Mouse (Mus musculus): ENCODE results near the gene Rplp0.
A peak's percentile ranks its signal among the peaks of the same experiment; 100 is the strongest.
"Not testable (repeated sequence)": the region's sequence is repeated elsewhere in the genome, so short reads cannot be mapped to it uniquely, and the experiment has no call there.

The Rplp0 gene

DNA sequence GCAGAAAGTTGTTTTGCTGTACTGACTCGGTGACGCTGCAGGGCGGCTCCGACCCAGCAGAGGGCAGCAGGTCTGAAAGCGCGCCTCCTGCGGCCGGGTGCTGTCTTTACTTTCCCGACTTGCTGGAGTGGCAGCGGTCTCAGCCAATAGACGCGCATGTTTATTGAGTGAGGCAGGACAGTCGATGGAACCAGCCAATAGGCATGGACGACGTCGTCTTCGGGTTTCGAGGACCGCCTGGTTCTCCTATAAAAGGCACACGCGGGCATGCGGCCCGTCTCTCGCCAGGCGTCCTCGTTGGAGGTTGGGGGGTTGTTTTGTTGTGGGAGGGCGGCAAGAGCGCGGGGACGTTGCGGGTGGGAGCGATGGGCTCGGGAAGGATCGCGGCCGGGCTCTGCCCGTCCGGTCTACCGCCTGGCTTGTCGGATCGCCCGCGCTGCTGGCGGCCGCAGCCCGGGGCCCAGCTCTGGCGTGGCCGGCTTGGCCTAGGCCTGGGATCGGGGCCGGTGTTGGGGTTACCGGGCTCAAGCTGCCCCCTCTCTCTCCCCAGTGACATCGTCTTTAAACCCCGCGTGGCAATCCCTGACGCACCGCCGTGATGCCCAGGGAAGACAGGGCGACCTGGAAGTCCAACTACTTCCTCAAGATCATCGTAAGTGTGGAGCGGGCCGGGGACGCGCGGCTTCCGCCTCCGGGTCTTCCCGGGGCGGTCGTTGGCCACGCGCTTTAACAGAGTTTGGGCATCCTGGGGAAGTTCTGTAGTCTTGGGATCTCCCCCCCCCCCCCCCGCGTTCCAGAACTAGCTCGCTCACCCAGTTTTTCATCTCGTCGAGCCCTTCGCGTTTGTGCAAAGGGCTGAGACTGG lies at the start of gene Rplp0:
Gene Rplp0 (plus strand): TSS at position 231 of the 865 bp plus-strand sequence.
- peak; percentile 100 for DNase-seq

DNA sequence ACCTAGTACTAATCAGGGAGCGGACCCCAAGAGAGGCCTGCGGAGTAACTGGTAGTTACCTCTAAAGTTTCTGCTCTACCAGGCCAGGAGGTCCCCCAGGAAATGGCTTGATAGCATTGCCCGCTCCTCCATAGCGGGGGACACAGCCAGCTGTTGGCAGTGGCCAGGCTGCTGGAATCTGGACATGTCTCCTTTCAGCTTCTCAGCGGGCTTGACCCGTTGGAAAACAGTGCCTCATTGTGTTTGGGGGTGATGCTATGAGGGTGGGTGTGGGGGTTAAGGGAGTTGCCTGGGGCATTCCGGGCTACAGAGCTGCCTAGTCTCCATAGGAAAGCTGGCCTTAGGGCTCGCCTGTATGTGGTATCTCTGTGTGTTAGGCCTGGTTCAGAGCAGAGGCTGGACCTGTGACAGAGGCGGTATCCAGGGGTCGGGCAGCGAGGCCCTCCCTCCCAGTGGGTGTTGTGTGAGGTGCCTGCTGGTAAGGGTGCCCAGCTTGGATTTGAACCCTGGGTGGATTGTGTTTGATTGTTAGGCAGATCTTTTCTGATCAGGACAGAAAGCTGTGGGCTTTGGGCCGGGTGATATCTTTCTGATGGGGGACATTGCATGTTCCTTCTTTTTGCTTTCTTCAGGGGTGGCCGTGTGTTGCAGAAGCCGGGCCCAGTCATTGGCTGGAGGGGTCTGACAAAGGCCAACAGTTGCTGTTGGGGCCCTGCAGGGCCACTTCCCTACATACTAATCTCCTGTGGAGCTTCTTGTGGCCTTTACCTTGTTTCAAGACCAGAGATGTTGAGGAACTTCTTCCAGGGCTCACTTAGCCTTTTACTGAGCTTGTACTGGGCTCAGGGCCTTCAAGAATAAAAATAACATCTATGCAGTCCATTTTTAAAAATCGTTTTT lies 49.2 kb upstream of the Rplp0 start:
- DNase-seq = no peak

DNA sequence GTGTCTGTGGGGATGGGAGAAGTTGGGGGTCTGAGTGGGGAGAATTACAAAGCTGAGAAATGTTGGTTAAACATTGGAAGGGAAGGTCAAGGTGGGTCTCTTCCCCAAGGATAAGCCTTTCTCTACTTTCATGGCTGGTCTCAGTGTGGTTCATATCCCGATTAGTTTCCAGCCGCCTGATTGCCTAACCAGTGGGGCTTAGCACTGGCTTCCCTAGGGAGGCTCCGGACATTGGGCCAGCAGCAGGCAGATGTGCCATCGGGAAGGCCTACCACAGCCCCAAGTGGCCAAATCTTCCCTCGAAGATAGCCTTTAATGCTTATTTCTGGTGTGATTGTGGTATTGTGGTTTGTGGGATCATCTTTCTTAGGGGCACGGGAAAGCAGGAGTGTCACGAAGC lies 46.9 kb upstream of the Rplp0 start:
- DNase-seq = no peak

DNA sequence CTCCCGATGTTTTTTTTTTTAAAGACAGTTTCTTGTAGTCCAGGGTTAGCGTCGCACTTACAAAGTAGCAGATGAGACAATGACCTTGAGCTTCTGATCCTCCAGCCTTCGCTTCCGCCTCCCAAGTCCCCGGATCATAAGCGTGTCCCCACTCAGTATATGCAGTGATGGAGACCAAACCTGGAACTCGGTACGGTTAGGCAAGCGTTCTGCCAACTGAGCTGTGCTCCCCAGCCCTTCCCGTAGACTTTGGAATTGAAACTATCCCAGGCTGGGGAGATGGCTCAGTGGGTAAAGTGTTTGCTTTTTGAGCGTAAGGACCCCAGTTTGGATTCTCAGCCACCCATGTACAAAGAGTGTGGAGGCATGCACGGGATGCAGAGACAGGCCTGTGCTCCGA lies 46.0 kb upstream of the Rplp0 start:
- DNase-seq = no peak

DNA sequence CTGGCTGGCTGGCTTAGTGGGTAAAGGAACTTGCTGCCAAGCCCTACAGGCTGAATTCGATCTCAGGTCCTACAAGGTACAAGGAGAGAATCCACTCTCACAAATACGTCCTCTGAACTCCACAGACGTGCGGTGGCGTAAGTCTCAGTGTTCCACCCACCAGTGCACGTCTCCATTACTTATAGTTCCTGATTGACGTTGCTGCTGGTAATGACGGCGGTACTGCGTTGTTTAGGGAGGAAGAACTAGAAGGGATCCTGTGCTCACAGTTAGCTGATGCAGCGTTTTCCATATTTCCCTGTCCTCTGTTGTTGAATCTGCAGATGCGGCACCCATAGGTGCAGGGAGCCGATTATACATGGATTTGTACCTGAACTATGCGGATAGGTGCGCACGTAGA lies 45.5 kb upstream of the Rplp0 start:
- DNase-seq = no peak

DNA sequence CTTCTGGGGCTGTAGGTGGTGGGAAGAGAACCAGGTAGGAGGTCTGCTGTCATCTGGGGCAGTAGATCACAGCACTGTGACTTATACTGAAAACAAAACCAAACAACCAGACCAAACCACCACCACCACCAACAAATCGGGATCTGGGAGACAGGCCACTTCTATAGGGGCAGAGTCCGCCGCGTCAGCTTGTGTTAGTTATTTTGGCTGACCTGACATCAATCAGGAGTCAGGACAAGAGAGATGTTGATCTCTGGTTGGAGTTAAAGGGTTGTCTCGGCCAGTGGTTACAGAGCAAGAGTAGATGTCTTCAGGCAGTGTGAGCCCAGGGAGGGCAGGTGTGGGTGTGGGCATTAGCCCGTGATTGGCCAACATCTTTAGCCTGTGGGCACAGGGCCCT lies 44.9 kb upstream of the Rplp0 start:
- no peak for DNase-seq

DNA sequence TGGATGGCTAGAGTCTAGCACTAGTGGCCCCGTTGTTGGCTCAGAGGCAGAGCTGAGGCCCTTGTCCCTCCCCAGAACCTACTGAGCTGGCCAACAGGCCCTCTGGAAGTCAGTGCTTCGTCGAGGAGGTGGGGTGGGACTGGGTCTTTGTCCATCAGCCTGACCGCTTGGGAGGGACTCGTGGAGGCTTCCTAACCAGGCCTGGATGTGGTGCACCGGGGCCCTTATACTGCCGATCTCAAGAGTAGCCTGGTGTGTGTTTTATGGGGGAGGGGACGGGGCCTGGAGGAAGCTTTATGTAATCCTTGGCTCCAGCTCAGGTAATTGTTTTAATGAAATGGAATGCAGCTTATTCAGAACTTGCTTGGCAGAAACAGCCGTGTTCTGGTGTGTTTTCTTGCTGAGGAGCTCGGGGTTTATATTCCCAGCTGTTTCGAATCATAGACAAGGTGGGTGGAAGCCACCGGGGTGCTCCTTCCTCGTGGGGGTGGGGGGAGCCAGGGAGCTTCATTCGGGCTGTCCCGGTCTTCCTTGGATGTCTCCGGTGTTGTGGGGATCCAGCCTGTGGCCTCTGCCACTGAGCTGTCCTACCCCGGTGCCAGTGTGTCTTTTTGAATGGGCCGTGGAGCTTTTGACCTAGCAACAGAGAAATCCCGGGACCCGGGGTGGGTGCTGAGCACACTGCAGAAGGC lies 44.2 kb upstream of the Rplp0 start:
- peak; percentile 78 for DNase-seq

DNA sequence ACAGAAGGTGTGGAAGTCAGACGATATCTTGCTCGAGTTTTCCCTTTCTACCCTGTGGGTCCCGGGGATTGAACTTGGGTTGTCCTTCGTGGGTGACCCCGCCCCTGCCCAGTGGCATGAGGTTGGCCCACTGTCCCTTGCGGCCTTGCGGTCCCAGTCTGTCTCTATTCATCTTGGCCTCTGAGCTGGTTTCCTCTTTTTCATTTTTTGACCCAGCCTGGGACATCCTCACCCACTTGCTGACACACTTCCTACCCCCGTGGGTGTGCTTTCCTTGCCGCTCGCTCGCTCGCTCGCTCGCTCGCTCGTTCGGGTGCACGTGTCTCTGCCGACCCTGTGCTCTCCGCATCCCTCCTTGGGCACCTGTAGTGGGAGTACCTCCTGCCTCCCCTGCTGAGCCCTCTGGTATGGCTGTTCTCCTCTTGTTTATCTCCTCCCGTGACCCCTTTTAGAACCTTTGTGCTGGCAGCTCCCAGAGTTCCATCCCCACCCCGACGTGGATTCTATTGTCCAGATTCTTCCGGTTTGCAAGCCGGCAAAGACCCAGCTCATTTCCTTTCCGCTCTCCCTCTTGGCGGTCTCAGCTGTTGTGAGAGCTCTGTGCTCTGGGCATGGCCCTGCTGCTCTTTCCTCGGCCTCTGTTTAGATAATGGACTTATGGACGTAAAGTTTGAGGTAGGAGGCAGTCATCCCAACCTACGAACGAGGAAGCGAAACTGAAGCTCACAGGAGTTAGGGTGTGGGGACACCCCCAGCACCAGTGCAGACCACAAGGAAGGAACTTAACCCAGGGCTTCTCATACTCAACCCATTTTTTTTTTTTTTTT lies 43.0 kb upstream of the Rplp0 start:
- DNase-seq = no peak

DNA sequence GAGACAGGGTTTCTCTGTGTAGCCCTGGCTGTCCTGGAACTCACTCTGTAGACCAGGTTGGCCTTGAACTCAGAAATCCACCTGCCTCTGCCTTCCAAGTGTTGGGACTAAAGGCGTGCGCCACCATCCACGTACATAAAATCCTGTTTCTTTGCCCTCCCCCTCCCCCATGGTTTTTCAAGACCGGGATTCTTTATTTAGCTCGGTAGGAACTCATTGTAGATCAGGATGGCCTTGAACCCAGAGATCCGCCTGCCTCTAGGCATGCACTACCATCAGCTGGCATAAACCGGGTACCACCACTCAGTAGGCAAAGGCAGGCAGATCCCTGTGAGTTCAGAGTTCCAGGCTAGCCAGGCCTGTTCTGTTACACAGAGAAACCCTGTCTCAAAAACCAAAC lies 42.4 kb upstream of the Rplp0 start:
- DNase-seq = no peak

DNA sequence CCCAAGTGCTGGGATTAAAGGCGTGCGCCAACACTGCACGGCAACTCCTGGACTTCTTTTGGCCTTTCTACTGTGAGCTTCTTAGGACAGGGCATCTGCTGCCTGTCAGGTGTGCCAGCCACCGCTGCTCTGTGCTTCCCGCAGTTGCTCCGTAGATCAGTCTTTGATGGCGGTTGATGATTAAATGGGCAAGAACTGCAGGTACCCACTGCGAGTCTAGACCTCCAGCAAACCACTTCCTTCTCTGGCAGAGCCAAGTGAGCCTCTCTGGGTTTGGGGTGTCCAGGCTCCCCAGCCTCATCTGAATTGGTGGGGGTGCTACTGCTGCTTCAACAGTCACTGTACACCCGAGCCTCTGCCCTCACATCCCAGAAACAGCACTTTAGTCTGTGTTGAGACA lies 41.8 kb upstream of the Rplp0 start:
- DNase-seq = no peak

DNA sequence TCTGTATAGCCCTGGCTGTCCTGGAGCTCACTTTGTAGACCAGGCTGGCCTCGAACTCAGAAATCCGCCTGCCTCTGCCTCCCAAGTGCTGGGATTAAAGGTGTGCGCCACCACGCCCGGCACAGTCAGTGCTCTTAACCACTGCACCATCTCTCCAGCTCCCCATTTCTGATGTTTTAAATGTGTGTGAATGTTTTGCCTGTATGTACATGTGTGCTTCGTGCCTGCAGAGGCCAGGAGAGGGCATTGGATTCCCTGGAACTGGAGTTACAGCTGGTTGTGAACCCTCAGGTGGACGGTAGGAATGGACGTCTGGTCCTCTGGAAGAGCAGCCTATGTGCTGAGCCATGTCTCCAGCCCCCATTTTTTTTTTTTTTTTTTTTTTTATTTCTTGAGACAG lies 41.1 kb upstream of the Rplp0 start:
- DNase-seq = not testable (repeated sequence)

DNA sequence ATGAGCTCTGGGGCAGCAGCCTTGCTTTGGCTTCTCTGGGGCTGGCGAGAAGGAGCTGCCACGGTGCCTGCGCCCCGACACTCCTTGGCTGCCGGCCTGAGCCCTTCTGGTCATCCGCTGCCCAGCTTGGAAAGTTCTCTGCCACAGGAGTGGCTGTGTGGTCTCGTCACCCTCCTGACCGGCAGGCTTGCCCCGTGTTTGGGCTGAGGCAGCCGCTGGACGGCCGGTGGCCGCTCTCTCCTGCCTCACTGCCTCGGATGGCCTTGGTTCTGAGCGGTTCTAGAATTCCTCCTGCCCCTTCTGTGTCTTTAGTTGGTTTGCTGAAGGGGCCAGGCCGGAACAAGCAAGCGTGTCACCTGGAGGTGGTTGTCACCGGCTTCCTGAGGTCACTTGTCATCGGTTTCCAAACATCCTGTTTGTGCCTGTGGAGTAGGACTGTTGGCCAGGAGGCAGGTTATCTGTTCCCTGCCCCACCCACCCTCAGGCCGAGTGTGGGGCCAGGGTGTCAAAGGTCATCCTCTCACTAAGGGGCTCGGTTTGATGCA lies 38.9 kb upstream of the Rplp0 start:
- no peak for DNase-seq

DNA sequence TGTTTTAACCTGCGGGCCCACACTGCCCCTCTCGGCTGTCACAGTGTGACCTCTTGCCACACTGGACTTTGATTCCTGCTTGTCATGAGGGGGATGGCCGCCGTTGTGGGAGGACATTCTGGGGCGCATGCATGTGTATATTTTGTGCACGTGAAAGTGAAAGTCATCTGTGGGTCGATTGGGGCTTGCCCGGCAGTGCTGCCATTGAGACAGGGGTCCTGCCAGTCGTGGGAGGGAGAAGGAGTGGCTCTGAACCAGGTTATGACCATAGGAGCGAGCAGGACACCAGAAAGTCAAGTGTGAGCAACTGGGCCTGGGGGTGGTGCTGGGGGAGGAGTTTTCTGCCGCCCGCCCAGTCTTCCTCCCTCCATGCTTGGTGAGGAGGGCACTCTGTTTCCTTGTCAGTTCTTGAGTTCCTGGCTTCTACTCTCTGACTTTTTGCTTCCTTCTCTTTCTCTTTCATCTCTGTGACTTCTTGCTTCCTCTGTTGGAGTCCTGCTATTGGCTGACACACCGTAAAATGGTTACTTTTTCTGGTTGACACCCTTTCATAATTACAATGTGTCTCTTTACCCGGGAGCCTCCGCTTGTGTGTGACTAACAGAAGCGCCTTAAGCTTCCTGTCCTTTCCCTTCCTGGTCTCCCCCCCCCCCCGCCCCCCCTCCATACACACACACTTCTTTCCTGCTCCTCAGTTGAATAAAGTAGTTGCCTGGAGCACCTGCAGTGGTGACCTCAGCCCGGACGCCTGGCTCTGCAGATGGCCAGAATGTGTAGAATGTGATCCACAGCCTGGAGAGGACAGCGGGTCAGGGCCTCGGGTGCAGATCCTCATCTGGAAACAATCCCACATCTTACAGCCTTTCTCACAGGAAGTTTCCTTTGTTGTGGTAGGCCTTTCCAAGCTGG lies 37.5 kb upstream of the Rplp0 start:
- DNase-seq = peak; percentile 64

DNA sequence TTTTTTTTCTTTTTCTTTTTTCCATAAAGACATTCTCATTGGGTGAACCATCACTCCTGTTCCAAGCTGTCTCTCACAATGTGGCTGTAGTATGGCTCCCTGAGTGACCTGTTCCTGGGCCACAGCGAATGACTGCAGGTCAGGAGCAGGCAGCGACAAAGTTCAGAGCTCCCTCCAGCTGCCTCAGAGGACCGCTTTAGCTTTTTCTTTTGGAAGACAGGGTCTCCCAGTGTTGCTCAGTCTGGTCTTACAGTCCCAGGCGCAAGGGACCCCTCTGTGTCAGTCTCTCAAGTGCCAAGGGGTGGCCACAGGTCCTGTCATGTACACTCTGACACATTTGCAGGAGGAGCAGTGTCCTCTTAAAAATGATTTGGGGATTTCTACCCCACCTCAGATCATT lies 36.7 kb upstream of the Rplp0 start:
- DNase-seq = no peak

DNA sequence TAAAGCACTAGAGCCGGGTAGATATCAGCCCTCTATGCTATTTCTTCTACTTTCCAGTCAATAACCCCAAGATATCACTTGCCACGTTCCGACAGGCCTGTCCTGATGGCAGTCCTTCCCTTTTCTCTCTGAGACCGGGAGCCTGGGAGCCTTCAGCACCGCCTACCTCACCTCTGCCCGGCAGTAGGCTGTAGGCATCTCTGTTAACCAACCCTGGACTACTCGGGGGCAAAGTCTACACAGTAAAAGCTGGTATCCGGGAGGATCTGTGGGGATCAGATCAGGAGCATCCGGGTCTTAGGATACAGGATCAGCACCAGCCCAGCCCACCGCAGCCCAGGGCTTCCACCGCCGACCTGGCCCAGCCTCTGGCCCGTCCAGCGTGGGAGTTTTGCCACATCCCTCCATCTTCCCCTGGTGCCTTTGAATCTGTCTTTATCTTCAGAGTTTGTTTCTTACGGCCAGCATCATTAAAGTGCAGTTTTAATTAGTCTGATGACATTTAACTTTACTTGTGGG lies 36.2 kb upstream of the Rplp0 start:
- DNase-seq = no peak

DNA sequence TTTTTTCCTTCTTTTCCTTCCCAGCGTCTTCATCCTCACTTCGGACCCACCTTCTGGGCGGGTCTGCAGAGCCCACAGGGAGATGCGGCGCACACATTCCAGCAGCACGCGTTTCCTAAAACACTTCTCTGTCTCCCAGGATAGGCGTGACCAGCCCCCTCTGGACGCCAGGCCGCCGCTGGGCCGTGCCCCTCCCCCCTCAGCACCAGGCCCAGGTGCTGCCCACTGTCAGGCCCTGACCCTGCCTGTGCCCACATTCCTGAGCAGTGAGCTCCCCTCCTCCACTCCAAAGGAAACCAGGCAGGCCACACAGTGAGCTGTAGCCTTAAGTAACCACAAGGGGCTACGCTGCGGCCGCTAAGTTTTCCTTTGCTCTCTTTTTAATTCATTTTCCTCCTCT lies 35.3 kb upstream of the Rplp0 start:
- DNase-seq = peak; percentile 63

DNA sequence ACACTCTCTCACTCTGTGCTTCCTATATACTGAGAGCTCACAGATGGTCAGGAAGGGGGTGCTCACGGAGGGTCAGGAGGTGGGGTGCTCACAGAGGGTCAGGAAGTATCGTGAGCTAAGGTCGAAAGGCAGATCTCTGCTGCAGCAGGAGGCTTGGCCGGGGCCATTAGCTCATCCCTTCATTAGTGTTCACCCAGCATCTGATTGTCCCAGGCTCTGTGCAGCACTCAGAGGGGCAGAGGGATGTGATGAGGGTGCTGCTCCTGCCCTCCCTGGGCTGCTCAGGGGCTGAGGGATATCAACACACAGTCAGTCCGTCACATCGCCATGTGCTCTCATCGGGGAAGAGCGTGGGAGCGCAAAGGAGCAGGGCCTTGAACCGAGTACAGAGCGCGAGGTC lies 34.8 kb upstream of the Rplp0 start:
- DNase-seq = no peak

DNA sequence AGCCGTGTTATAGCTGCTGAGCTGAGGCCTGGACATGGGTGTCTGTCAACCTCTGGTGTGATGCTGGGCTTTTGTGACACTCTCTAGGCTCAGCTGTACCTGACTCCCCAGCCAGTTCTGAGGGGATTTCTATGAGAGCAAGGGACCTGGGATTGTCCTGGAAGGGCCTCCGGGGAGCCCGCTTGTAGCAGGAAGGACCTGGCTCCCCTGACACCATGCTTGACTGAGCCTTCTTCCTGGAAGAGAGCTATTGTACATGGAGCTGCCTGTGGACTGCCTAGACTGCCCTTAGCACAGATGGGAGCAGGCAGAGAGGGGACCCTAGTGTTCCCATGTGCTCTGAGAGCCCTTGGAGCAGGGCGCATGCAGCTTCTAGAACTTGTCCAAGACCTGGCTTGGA lies 33.9 kb upstream of the Rplp0 start:
- DNase-seq = no peak

DNA sequence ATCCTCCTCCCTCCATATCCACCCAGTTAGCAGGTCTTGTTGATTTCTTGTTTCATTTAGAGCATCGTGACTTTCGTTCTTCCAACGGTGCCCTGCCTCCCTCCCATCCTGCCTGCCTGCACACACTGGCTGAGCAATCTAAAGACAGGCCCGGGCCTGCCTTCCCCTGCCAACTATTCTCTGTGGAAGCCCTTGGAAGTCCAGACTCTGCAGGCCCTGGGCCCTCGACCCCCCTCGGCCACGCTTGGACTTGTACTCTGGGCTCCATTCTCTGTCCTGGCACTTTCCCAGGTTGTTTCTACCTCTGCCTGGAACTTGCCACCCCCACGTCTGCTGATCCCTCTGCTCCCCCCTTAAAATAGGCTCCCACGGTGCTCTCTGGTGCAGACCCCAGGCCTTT lies 33.3 kb upstream of the Rplp0 start:
- no peak for DNase-seq

DNA sequence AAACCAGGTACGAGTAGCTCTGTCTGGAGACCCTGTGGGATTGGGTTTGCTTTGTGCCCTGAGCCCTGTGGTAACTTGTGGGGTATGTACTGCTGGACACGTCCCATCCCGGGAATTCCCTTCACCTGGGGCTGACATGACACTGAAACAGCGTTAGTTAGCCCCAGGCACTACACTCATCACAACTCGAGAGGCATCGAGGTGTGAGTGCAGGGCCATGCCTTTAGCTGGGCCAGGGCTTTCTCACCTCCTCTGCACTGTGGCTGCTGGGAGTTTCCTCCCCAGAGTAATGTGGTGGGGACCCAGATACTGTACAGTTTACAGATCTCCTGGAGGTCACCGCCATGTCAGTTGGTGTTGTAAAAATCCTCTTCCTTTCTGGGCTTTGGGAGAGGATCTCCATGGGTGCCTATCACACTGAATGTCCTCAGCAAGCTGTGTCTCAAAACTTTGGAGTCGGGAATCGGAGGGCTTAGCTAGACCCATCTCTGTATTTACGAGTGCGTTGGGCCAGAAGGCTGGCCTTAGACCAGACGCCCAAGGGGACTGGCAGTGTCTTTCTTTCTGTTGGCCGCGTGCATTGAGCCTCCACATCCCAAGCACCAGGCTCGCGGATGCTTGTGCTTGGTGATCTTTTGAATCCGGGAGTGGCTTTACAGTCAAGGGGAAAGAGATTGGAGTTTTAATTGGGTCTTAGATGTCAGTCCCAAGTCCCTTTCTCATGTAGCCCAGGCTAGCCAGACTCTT lies 32.6 kb upstream of the Rplp0 start:
- no peak for DNase-seq
